Mouse (Mus musculus) MEL (cell line): Measurements from ENCODE around the gene Aldh16a1.
"Not testable (repeated sequence)": the region's sequence is repeated elsewhere in the genome, so short reads cannot be mapped to it uniquely, and the experiment has no call there.

Source experiments
- CTCF ChIP-seq, 3 experiments: IDR thresholded peaks in 2 of 3; conservative IDR thresholded peaks in 1 of 3; 2 replicates each; pipeline ENCODE4 v1.5.1; 2011 to 2012; ENCODE audit warnings: low read length in 3 of 3, low read depth in 2 of 3, mild to moderate bottlenecking in 2 of 3, improper control_type of control experiment in 1 of 3, inconsistent platforms in 1 of 3, mixed read lengths in 1 of 3, moderate library complexity in 1 of 3; ENCODE audit not compliant: control insufficient read depth in 1 of 3, insufficient read depth in 1 of 3, poor library complexity in 1 of 3, severe bottlenecking in 1 of 3
- ELF1 ChIP-seq: IDR thresholded peaks from 2 replicates; pipeline ENCODE4 v1.6.1; 2014; ENCODE audit warnings: low read depth, mild to moderate bottlenecking, inconsistent platforms, low read length, improper control_type of control experiment, moderate library complexity
- GABPA ChIP-seq: IDR thresholded peaks from 2 replicates; pipeline ENCODE4 v1.6.1; 2012; ENCODE audit warnings: low read depth, mild to moderate bottlenecking, inconsistent platforms, low read length, improper control_type of control experiment, moderate library complexity
- GATA1 ChIP-seq: IDR thresholded peaks from 2 replicates; pipeline ENCODE4 v1.6.1; 2011; ENCODE audit warnings: low read depth, low read length, improper control_type of control experiment
- KAT2A ChIP-seq: conservative IDR thresholded peaks from 2 replicates; pipeline ENCODE4 v1.6.1; 2012; ENCODE audit warnings: low read depth, low read length, improper control_type of control experiment, inconsistent platforms
- POLR2A ChIP-seq, 2 experiments: IDR thresholded peaks; 2 replicates each; pipeline ENCODE4 v1.6.1; 2011 to 2012; ENCODE audit warnings: low read length in 2 of 2, mild to moderate bottlenecking in 2 of 2, control low read depth in 1 of 2, improper control_type of control experiment in 1 of 2, low read depth in 1 of 2, moderate library complexity in 1 of 2; ENCODE audit not compliant: control insufficient read depth in 1 of 2, insufficient read depth in 1 of 2, poor library complexity in 1 of 2
- POLR2AphosphoS5 ChIP-seq: IDR thresholded peaks from 2 replicates; pipeline ENCODE4 v1.6.1; 2012; ENCODE audit warnings: low read depth, borderline replicate concordance, mild to moderate bottlenecking, inconsistent platforms, low read length, moderate library complexity, mixed read lengths
- RAD21 ChIP-seq: IDR thresholded peaks from 2 replicates; pipeline ENCODE4 v1.6.1; 2011; ENCODE audit warnings: mild to moderate bottlenecking, low read depth, low read length, improper control_type of control experiment
- UBTF ChIP-seq: IDR thresholded peaks from 2 replicates; pipeline ENCODE4 v1.6.1; 2012; ENCODE audit warnings: low read depth, mild to moderate bottlenecking, inconsistent platforms, low read length, improper control_type of control experiment, moderate library complexity, borderline replicate concordance; ENCODE audit not compliant: insufficient read depth
- ZKSCAN1 ChIP-seq: IDR thresholded peaks from 2 replicates; pipeline ENCODE4 v1.6.1; 2012; ENCODE audit warnings: low read depth, mild to moderate bottlenecking, inconsistent platforms, low read length, improper control_type of control experiment, moderate library complexity
- ZMIZ1 ChIP-seq: IDR thresholded peaks from 2 replicates; pipeline ENCODE4 v1.6.1; 2012; ENCODE audit warnings: low read depth, mild to moderate bottlenecking, inconsistent platforms, low read length, improper control_type of control experiment, moderate library complexity

GRCm38 (mm10) chr7:45125649-45126048, 28.7 kb downstream of the Aldh16a1 start:
- TF ChIP-seq ELF1; POLR2A (IDR thresholded peaks at IDR 0.05; ENCODE audit: control insufficient read depth in 1 of 2, insufficient read depth in 1 of 2, low read depth in 1 of 2, low read length in 2 of 2, poor library complexity in 1 of 2); CTCF (IDR thresholded peaks at IDR 0.05 in 2 of 3, conservative IDR thresholded peaks at IDR 0.05 in 1 of 3; ENCODE audit: control insufficient read depth in 1 of 3, insufficient read depth in 1 of 3, low read depth in 2 of 3, low read length in 3 of 3, poor library complexity in 1 of 3, severe bottlenecking in 1 of 3); GATA1; ZKSCAN1; ZMIZ1; UBTF; GABPA; RAD21; POLR2AphosphoS5; KAT2A: not testable (repeated sequence)
